Mouse (Mus musculus) intestine, embryonic 15.5 days (tissue): ENCODE measurements at regions not wholly inside any gene's neighbourhood (a gene's known extent, or its start where the extent isn't known, plus 50 kb on each side); places are given as distances from the start of the nearest gene placed in this dataset.

Experiments
- ATAC-seq: fragments of 200-750 bp; cut with Nextera tagmentation; 2 replicates; pipeline ENCODE4 v1.8.0; 2017; ENCODE audit warnings: moderate TSS enrichment, moderate library complexity
- H3K27ac ChIP-seq: fragments of 300-500 bp; sonication (generic); 2 replicates; pipeline ENCODE4 v1.5.1; 2015; ENCODE audit warnings: mild to moderate bottlenecking, inconsistent platforms
- H3K27me3 ChIP-seq: fragments of 300-500 bp; sonication (generic); replicated peaks from 2 replicates; pipeline ENCODE4 v1.6.1; 2015; ENCODE audit warnings: inconsistent platforms
- H3K36me3 ChIP-seq: fragments of 300-500 bp; sonication (generic); 2 replicates; pipeline ENCODE4 v1.6.1; 2015; ENCODE audit warnings: inconsistent platforms
- H3K4me1 ChIP-seq: fragments of 300-500 bp; sonication (generic); replicated peaks from 2 replicates; pipeline ENCODE4 v1.6.1; 2015; ENCODE audit warnings: inconsistent platforms
- H3K4me2 ChIP-seq: fragments of 300-500 bp; sonication (generic); replicated peaks from 2 replicates; pipeline ENCODE4 v1.6.1; 2015; ENCODE audit warnings: mild to moderate bottlenecking, inconsistent platforms
- H3K4me3 ChIP-seq: fragments of 300-500 bp; sonication (generic); replicated peaks from 2 replicates; pipeline ENCODE4 v1.5.1; 2015; ENCODE audit warnings: inconsistent platforms
- H3K9ac ChIP-seq: fragments of 300-500 bp; sonication (generic); 2 replicates; pipeline ENCODE4 v1.6.1; 2015; ENCODE audit warnings: inconsistent platforms
- H3K9me3 ChIP-seq: fragments of 300-500 bp; sonication (generic); 2 replicates; pipeline ENCODE4 v1.6.1; 2016; ENCODE audit warnings: inconsistent platforms
- WGBS: fragments of 180-500 bp; shearing (Covaris S2); methylation state at CpG from one replicate; pipeline ENCODE4 v1.1.7; 2015; 5-methylcytosine and 5-hydroxymethylcytosine counted together

- no peaks in the 10 kb centered on the region for H3K4me1 ChIP-seq
- no peak overlapping the region for H3K27ac ChIP-seq
- no peak overlapping the region for H3K9ac ChIP-seq
- H3K27me3 ChIP-seq: no peaks in the 10 kb centered on the region; the same call in 1 of the 2 replicates
- H3K4me2 ChIP-seq: no peak overlapping the region
- 54% methylated on average over 2 of the region's 2 CpGs for WGBS
- no peak for ATAC-seq
- no peaks in the 10 kb centered on the region for H3K9me3 ChIP-seq
- no peak overlapping the region for H3K4me3 ChIP-seq
- no peaks in the 10 kb centered on the region for H3K36me3 ChIP-seq
Observed at GRCm38 (mm10) chrX:12930242-12930641, 141.1 kb upstream of the Usp9x start.

- no peak for ATAC-seq
- Histone ChIP-seq H3K27ac (no peak overlapping the region), H3K36me3 (no peaks in the 10 kb centered on the region), H3K4me1 (no peaks in the 10 kb centered on the region), H3K9me3 (no peaks in the 10 kb centered on the region), H3K4me3 (no peak overlapping the region), H3K27me3 (no peaks in the 10 kb centered on the region; the same call in 1 of the 2 replicates), H3K9ac (no peak overlapping the region), H3K4me2 (no peak overlapping the region)
- WGBS: 57% methylated on average over 11 of the region's 11 CpGs
Observed at GRCm38 (mm10) chrX:12927797-12928589, 143.3 kb upstream of the Usp9x start.

- Histone ChIP-seq H3K9ac (no peak overlapping the region), H3K4me1 (no peaks in the 10 kb centered on the region), H3K27me3 (no peaks in the 10 kb centered on the region; the same call in 1 of the 2 replicates), H3K4me3 (no peak overlapping the region), H3K36me3 (no peaks in the 10 kb centered on the region), H3K9me3 (no peaks in the 10 kb centered on the region), H3K27ac (no peak overlapping the region), H3K4me2 (no peak overlapping the region)
- ATAC-seq: no peak
- 77% methylated on average over 10 of the region's 10 CpGs for WGBS
Observed at GRCm38 (mm10) chrX:12924705-12925644, 146.3 kb upstream of the Usp9x start.

GRCm38 (mm10) chrX:12919576-12919975, 151.7 kb upstream of the Usp9x start:
- Histone ChIP-seq H3K9me3 (no peaks in the 10 kb centered on the region), H3K27me3 (0 out of 2 replicates have a peak, but pooled peaks cover 4% of the 10 kb centered on the region), H3K27ac (no peak overlapping the region), H3K4me1 (no peaks in the 10 kb centered on the region), H3K4me2 (no peak overlapping the region), H3K9ac (no peak overlapping the region), H3K36me3 (no peaks in the 10 kb centered on the region), H3K4me3 (no peak overlapping the region)
- 28% methylated on average over 3 of the region's 3 CpGs for WGBS
- ATAC-seq: no peak

GRCm38 (mm10) chrX:12917105-12917504, 154.2 kb upstream of the Usp9x start:
- WGBS: 28% methylated on average over 13 of the region's 13 CpGs
- ATAC-seq: peak; percentile 77
- H3K27me3 ChIP-seq: 0 out of 2 replicates have a peak, but pooled peaks cover 4% of the 10 kb centered on the region

GRCm38 (mm10) chrX:12916684-12917083, 154.6 kb upstream of the Usp9x start:
- H3K27me3 ChIP-seq: 0 out of 2 replicates have a peak, but pooled peaks cover 4% of the 10 kb centered on the region
- H3K4me3 ChIP-seq: no peak overlapping the region
- ATAC-seq: peak; percentile 43; the same call in 1 of the 2 replicates
- peak overlapping the region; percentile 17; the same call in 1 of the 2 replicates for H3K9ac ChIP-seq
- 28% methylated on average over 11 of the region's 11 CpGs for WGBS
- no peaks in the 10 kb centered on the region for H3K4me1 ChIP-seq
- no peaks in the 10 kb centered on the region for H3K36me3 ChIP-seq
- H3K27ac ChIP-seq: no peak overlapping the region
- H3K4me2 ChIP-seq: peak overlapping the region; percentile 45
- H3K9me3 ChIP-seq: no peaks in the 10 kb centered on the region

More at GRCm38 (mm10) chrX:12917105-12917504, 154.2 kb upstream of the Usp9x start:
- Histone ChIP-seq H3K27ac (no peak overlapping the region), H3K9ac (peak overlapping the region; percentile 17; the same call in 1 of the 2 replicates), H3K36me3 (no peaks in the 10 kb centered on the region), H3K4me1 (no peaks in the 10 kb centered on the region), H3K4me2 (peak overlapping the region; percentile 45), H3K4me3 (no peak overlapping the region), H3K9me3 (no peaks in the 10 kb centered on the region)

- no peak for ATAC-seq
- no peak overlapping the region for H3K27ac ChIP-seq
- H3K4me1 ChIP-seq: no peaks in the 10 kb centered on the region
- no peak overlapping the region for H3K4me2 ChIP-seq
- no peaks in the 10 kb centered on the region for H3K36me3 ChIP-seq
- WGBS: 80% methylated on average over 7 of the region's 7 CpGs
- no peak overlapping the region for H3K9ac ChIP-seq
- no peaks in the 10 kb centered on the region for H3K9me3 ChIP-seq
- H3K27me3 ChIP-seq: no peaks in the 10 kb centered on the region
- H3K4me3 ChIP-seq: no peak overlapping the region
Observed at GRCm38 (mm10) chrX:12900256-12900655, 138.4 kb upstream of the Med14 start.

GRCm38 (mm10) chrX:12891468-12891867, 129.6 kb upstream of the Med14 start:
- Histone ChIP-seq H3K4me2 (no peak overlapping the region), H3K27me3 (no peaks in the 10 kb centered on the region), H3K27ac (no peak overlapping the region), H3K4me3 (no peak overlapping the region), H3K9me3 (no peaks in the 10 kb centered on the region), H3K36me3 (no peaks in the 10 kb centered on the region), H3K9ac (no peak overlapping the region), H3K4me1 (no peaks in the 10 kb centered on the region)
- no peak for ATAC-seq
- WGBS: 66% methylated on average over 7 of the region's 7 CpGs

GRCm38 (mm10) chrX:12889482-12889808, 127.6 kb upstream of the Med14 start:
- ATAC-seq: no peak
- WGBS: 64% methylated on average over 3 of the region's 3 CpGs
- no peak overlapping the region for H3K4me3 ChIP-seq
- H3K36me3 ChIP-seq: no peaks in the 10 kb centered on the region
- no peaks in the 10 kb centered on the region for H3K27me3 ChIP-seq
- H3K27ac ChIP-seq: no peak overlapping the region
- H3K9me3 ChIP-seq: no peaks in the 10 kb centered on the region
- H3K4me1 ChIP-seq: no peaks in the 10 kb centered on the region
- H3K9ac ChIP-seq: no peak overlapping the region
- no peak overlapping the region for H3K4me2 ChIP-seq

GRCm38 (mm10) chrX:12888708-12889481, 127.0 kb upstream of the Med14 start:
- Histone ChIP-seq H3K4me2 (no peak overlapping the region), H3K27ac (no peak overlapping the region), H3K4me1 (no peaks in the 10 kb centered on the region), H3K9me3 (no peaks in the 10 kb centered on the region), H3K36me3 (no peaks in the 10 kb centered on the region), H3K4me3 (no peak overlapping the region), H3K9ac (no peak overlapping the region), H3K27me3 (no peaks in the 10 kb centered on the region)
- ATAC-seq: no peak
- 76% methylated on average over 3 of the region's 3 CpGs for WGBS

GRCm38 (mm10) chrX:12888010-12888707, 126.3 kb upstream of the Med14 start:
- Histone ChIP-seq H3K9ac (no peak overlapping the region), H3K4me1 (no peaks in the 10 kb centered on the region), H3K36me3 (no peaks in the 10 kb centered on the region), H3K27ac (no peak overlapping the region), H3K4me3 (no peak overlapping the region), H3K27me3 (no peaks in the 10 kb centered on the region), H3K9me3 (no peaks in the 10 kb centered on the region), H3K4me2 (no peak overlapping the region)
- 61% methylated on average over 11 of the region's 11 CpGs for WGBS
- no peak for ATAC-seq
